Mouse (Mus musculus) lung, embryonic 15.5 days (tissue): ENCODE measurements around the gene Tk2. TPM values are rescaled to one million over a fixed set of nuclear protein-coding genes. Genes with fewer than 3 reads are reported as not detected.
"Not testable (repeated sequence)": the region's sequence is repeated elsewhere in the genome, so short reads cannot be mapped to it uniquely, and the experiment has no call there.

Experiments used
- ATAC-seq: fragments of 200-750 bp; cut with Nextera tagmentation; 2 replicates; pipeline ENCODE4 v1.8.0; 2017; ENCODE audit warnings: moderate number of reproducible peaks, borderline replicate concordance; ENCODE audit not compliant: low FRiP score, low TSS enrichment; ENCODE audit errors: extremely low read depth
- H3K27ac ChIP-seq: fragments of 300-500 bp; sonication (generic); 2 replicates; pipeline ENCODE4 v1.5.1; 2015; ENCODE audit warnings: moderate library complexity, mild to moderate bottlenecking, inconsistent platforms
- H3K27me3 ChIP-seq: fragments of 300-500 bp; sonication (generic); 2 replicates; pipeline ENCODE4 v1.6.1; 2015; ENCODE audit warnings: inconsistent platforms
- H3K36me3 ChIP-seq: fragments of 300-500 bp; sonication (generic); 2 replicates; pipeline ENCODE4 v1.6.1; 2015; ENCODE audit warnings: inconsistent platforms
- H3K4me1 ChIP-seq: fragments of 300-500 bp; sonication (generic); 2 replicates; pipeline ENCODE4 v1.6.1; 2015; ENCODE audit warnings: inconsistent platforms
- H3K4me2 ChIP-seq: fragments of 300-500 bp; sonication (generic); 2 replicates; pipeline ENCODE4 v1.6.1; 2015; ENCODE audit warnings: inconsistent platforms, mild to moderate bottlenecking, moderate library complexity
- H3K4me3 ChIP-seq: fragments of 300-500 bp; sonication (generic); 2 replicates; pipeline ENCODE4 v1.5.1; 2015; ENCODE audit warnings: mild to moderate bottlenecking, inconsistent platforms
- H3K9ac ChIP-seq: fragments of 300-500 bp; sonication (generic); 2 replicates; pipeline ENCODE4 v1.6.1; 2015; ENCODE audit warnings: inconsistent platforms
- H3K9me3 ChIP-seq: fragments of 300-500 bp; sonication (generic); 2 replicates; pipeline ENCODE4 v1.6.1; 2016; ENCODE audit warnings: inconsistent platforms
- WGBS: fragments of 180-500 bp; shearing (Covaris S2); methylation state at CpG from one replicate; pipeline ENCODE4 v1.1.7; 2015; 5-methylcytosine and 5-hydroxymethylcytosine counted together
- polyA plus RNA-seq: library from polyadenylated mRNA; unstranded; fragments of >200 nt; fragmentation: Nextera tagmentation; extraction: Ambion mirVana; gene quantifications from 2 replicates; pipeline ENCODE4 v1.2.1, GENCODE M21; 2015

Tk2 gene
- polyA plus RNA-seq: 15.9 and 17.5 TPM in 2 replicates

GRCm38 (mm10) chr8:104248276-104248675, at the start of gene Tk2:
Gene Tk2 (minus strand): TSS chr8:104248558.
- ATAC-seq: peak; percentile 88
- H3K9ac ChIP-seq: peak within 1 kb of the TSS; percentile 87
- peaks cover 27% of the 10 kb centered on the region for H3K4me1 ChIP-seq
- peak within 1 kb of the TSS; percentile 86 for H3K4me2 ChIP-seq
- no peaks in the 10 kb centered on the region for H3K9me3 ChIP-seq
- H3K4me3 ChIP-seq: peak within 1 kb of the TSS; percentile 95
- 0 out of 2 replicates have a peak, but pooled peaks cover 1% of the 10 kb centered on the region for H3K36me3 ChIP-seq
- H3K27ac ChIP-seq: peak within 1 kb of the TSS; percentile 37; the same call in 1 of the 2 replicates
- under 1% methylated on average over 28 of the region's 28 CpGs for WGBS
- H3K27me3 ChIP-seq: no peaks in the 10 kb centered on the region

GRCm38 (mm10) chr8:104294396-104294795, 46.0 kb upstream of the Tk2 start:
- Histone ChIP-seq H3K36me3 (no peaks in the 10 kb centered on the region), H3K4me1 (no peaks in the 10 kb centered on the region), H3K4me3 (no peak overlapping the region), H3K27ac (no peak overlapping the region), H3K9me3 (no peaks in the 10 kb centered on the region), H3K9ac (no peak overlapping the region), H3K4me2 (no peak overlapping the region), H3K27me3 (no peaks in the 10 kb centered on the region)
- WGBS: 79% methylated on average over 1 of the region's 1 CpGs
- ATAC-seq: no peak

GRCm38 (mm10) chr8:104293081-104293480, 44.7 kb upstream of the Tk2 start, which contains the start of gene Cmtm2a:
Gene Cmtm2a (minus strand): TSS chr8:104293181.
- not testable (repeated sequence) for H3K36me3 ChIP-seq, H3K4me3 ChIP-seq, H3K27ac ChIP-seq, H3K27me3 ChIP-seq, H3K9me3 ChIP-seq, ATAC-seq, H3K4me1 ChIP-seq, H3K9ac ChIP-seq, H3K4me2 ChIP-seq
- WGBS: 82% methylated on average over 12 of the region's 12 CpGs

- 78% methylated on average over 6 of the region's 6 CpGs for WGBS
- Histone ChIP-seq H3K9me3 (no peaks in the 10 kb centered on the region), H3K4me3 (no peak overlapping the region), H3K4me1 (no peaks in the 10 kb centered on the region), H3K36me3 (0 out of 2 replicates have a peak, but pooled peaks cover 6% of the 10 kb centered on the region), H3K27me3 (no peaks in the 10 kb centered on the region), H3K27ac (no peak overlapping the region), H3K9ac (no peak overlapping the region), H3K4me2 (no peak overlapping the region)
- ATAC-seq: no peak
These were observed 20.6 kb upstream of the Tk2 start for GRCm38 (mm10) chr8:104268937-104269440.

GRCm38 (mm10) chr8:104268368-104268767, 20.0 kb upstream of the Tk2 start:
- Histone ChIP-seq H3K27ac (no peak overlapping the region), H3K4me1 (no peaks in the 10 kb centered on the region), H3K4me2 (no peak overlapping the region), H3K4me3 (no peak overlapping the region), H3K27me3 (no peaks in the 10 kb centered on the region), H3K9ac (no peak overlapping the region), H3K36me3 (peaks cover 12% of the 10 kb centered on the region; the same call in 1 of the 2 replicates), H3K9me3 (no peaks in the 10 kb centered on the region)
- ATAC-seq: no peak

- H3K36me3 ChIP-seq: peaks cover 16% of the 10 kb centered on the region; the same call in 1 of the 2 replicates
- H3K4me3 ChIP-seq, H3K4me2 ChIP-seq, H3K4me1 ChIP-seq, H3K9ac ChIP-seq, H3K9me3 ChIP-seq, H3K27ac ChIP-seq, ATAC-seq, H3K27me3 ChIP-seq: not testable (repeated sequence)
- WGBS: 96% methylated on average over 22 of the region's 22 CpGs
These were observed 16.0 kb upstream of the Tk2 start for GRCm38 (mm10) chr8:104264271-104264935.

- not testable (repeated sequence) for H3K4me2 ChIP-seq, H3K27me3 ChIP-seq, H3K4me3 ChIP-seq, H3K27ac ChIP-seq, ATAC-seq, H3K9ac ChIP-seq, H3K4me1 ChIP-seq, H3K9me3 ChIP-seq
- H3K36me3 ChIP-seq: peaks cover 38% of the 10 kb centered on the region
- 92% methylated on average over 5 of the region's 5 CpGs for WGBS
These were observed 13.4 kb upstream of the Tk2 start for GRCm38 (mm10) chr8:104261802-104262201.

- 87% methylated on average over 3 of the region's 3 CpGs for WGBS
- no peak overlapping the region for H3K27ac ChIP-seq
- ATAC-seq: no peak
- H3K27me3 ChIP-seq: no peaks in the 10 kb centered on the region
- H3K36me3 ChIP-seq: peaks cover 7% of the 10 kb centered on the region
- H3K4me2 ChIP-seq: no peak overlapping the region
- H3K9me3 ChIP-seq: no peaks in the 10 kb centered on the region
- H3K9ac ChIP-seq: no peak overlapping the region
- no peak overlapping the region for H3K4me3 ChIP-seq
- peaks cover 15% of the 10 kb centered on the region for H3K4me1 ChIP-seq
These were observed 4.7 kb upstream of the Tk2 start for GRCm38 (mm10) chr8:104253016-104253415.

GRCm38 (mm10) chr8:104251461-104251860, 3.1 kb upstream of the Tk2 start:
- H3K9me3 ChIP-seq: no peaks in the 10 kb centered on the region
- no peaks in the 10 kb centered on the region for H3K36me3 ChIP-seq
- no peak for ATAC-seq
- peak overlapping the region; percentile 83 for H3K4me2 ChIP-seq
- H3K27ac ChIP-seq: peak overlapping the region; percentile 93
- peaks cover 27% of the 10 kb centered on the region for H3K4me1 ChIP-seq
- peak overlapping the region; percentile 82 for H3K4me3 ChIP-seq
- peak overlapping the region; percentile 75 for H3K9ac ChIP-seq
- H3K27me3 ChIP-seq: no peaks in the 10 kb centered on the region
- WGBS: 0% methylated on average over 7 of the region's 7 CpGs

- 3% methylated on average over 41 of the region's 41 CpGs for WGBS
These were observed 2.3 kb upstream of the Tk2 start, which contains the start of gene Cklf for GRCm38 (mm10) chr8:104250439-104251367. Gene Cklf (plus strand): TSS chr8:104250861.

GRCm38 (mm10) chr8:104249442-104249996, 1.2 kb upstream of the Tk2 start:
- ATAC-seq: no peak

More at GRCm38 (mm10) chr8:104250439-104251367, 2.3 kb upstream of the Tk2 start, which contains the start of gene Cklf:
- peak within 1 kb of the TSS; percentile 93 for H3K27ac ChIP-seq
- peaks cover 27% of the 10 kb centered on the region for H3K4me1 ChIP-seq
- H3K9ac ChIP-seq: peak within 1 kb of the TSS; percentile 75
- peak within 1 kb of the TSS; percentile 83 for H3K4me2 ChIP-seq
- ATAC-seq: peak; percentile 82
- no peaks in the 10 kb centered on the region for H3K36me3 ChIP-seq
- peak within 1 kb of the TSS; percentile 82 for H3K4me3 ChIP-seq
- no peaks in the 10 kb centered on the region for H3K27me3 ChIP-seq
- H3K9me3 ChIP-seq: no peaks in the 10 kb centered on the region

More at GRCm38 (mm10) chr8:104249442-104249996, 1.2 kb upstream of the Tk2 start:
- H3K4me2 ChIP-seq: no peak overlapping the region
- 84% methylated on average over 7 of the region's 7 CpGs for WGBS
- H3K4me3 ChIP-seq: no peak overlapping the region
- no peak overlapping the region for H3K9ac ChIP-seq
- peaks cover 27% of the 10 kb centered on the region for H3K4me1 ChIP-seq
- no peaks in the 10 kb centered on the region for H3K36me3 ChIP-seq
- H3K9me3 ChIP-seq: no peaks in the 10 kb centered on the region
- no peak overlapping the region for H3K27ac ChIP-seq
- H3K27me3 ChIP-seq: no peaks in the 10 kb centered on the region
